Mouse (Mus musculus) cerebellum, postnatal 4 days (tissue): ENCODE measurements around the gene Suco.

Source experiments
- DNase-seq, 2 experiments: peaks; one replicate each; pipeline ENCODE4 v3.0.0; 2022; ENCODE audit warnings: low spot score in 2 of 2, mixed read lengths in 1 of 2

Gene Suco

GRCm38 (mm10) chr1:161791854-161792686 is 84.4 kb downstream of the Suco start:
- no peak for DNase-seq

DNA sequence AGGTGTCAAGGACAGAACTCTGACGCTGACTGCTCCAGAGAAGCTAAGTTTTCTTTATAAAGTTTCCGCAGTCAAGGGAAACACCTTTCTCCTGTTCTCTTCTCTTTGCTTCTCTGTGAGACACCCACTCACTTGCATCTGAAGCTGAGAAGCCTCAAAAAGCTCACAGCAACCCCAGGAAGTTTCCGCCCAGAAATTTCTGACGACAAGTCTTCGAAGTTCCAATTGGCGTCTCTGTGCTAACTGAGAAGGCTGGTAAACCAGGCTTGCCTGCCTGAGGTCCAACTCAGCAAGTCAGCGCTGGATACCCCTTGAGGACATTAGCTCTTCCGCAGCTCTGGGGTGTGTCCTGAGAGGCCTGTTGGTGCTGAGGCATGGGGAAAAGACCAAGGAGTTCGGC is 88.1 kb downstream of the Suco start, which contains the start of gene Fasl:
Gene Fasl (minus strand): TSS at position 157 of the 400 bp plus-strand sequence.
- DNase-seq = no peak

DNA sequence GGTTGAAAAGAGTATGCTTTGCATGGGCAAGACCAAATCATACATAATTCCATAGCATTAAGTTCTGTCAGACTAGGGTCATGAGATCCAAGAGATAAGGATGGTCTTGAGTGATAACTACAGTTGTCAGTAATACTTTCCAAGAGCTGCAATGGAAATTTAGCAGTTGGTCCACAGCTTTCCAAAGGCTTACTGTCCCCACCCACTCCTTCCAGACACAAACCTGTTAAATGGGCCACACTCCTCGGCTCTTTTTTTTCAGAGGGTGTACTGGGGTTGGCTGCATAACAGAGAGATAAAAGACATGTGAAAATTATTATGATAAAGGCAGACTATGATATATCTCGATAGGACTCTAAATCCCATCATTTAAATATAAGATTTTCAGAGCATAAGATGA is 93.8 kb downstream of the Suco start:
- DNase-seq = no peak

- no peak for DNase-seq
Measured at GRCm38 (mm10) chr1:161781594-161781993, 94.9 kb downstream of the Suco start.

DNA sequence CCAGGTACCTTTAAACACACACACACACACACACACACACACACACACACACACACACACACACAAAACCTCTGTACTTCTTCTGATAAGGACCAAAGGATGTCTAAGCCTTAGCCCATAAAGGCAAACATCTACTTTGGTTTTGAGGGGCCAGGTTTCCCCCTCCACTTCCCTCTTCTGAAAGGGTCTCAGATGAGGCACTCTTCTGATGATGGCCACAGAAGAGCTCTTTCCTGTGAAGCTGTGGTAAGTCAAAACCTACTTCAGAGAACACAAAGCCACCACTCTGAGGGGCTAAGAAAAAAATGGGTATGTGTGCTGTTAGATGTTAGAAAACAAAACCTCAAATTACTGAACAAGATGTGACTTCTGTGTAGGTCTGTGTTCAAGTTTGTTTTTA is 97.4 kb downstream of the Suco start:
- no peak for DNase-seq

- no peak for DNase-seq
Measured at GRCm38 (mm10) chr1:161775151-161775550, 101.3 kb downstream of the Suco start.

GRCm38 (mm10) chr1:161771293-161771692 is 105.2 kb downstream of the Suco start:
- DNase-seq = no peak

GRCm38 (mm10) chr1:161769329-161769728 is 107.2 kb downstream of the Suco start:
- DNase-seq = no peak

GRCm38 (mm10) chr1:161767101-161767524 is 109.4 kb downstream of the Suco start:
- no peak for DNase-seq

GRCm38 (mm10) chr1:161766656-161767055 is 109.8 kb downstream of the Suco start:
- DNase-seq = no peak
